Mouse (Mus musculus) hindbrain, embryonic 13.5 days (tissue): Measurements from ENCODE around the gene Fli1. TPM values are rescaled to one million over a fixed set of nuclear protein-coding genes. Genes with fewer than 3 reads are reported as not detected.

Experiments
- ATAC-seq: fragments of 200-750 bp; cut with Nextera tagmentation; 2 replicates; pipeline ENCODE4 v1.8.0; 2017; ENCODE audit warnings: moderate TSS enrichment; ENCODE audit not compliant: low FRiP score
- H3K27ac ChIP-seq: fragments of 300-500 bp; sonication (generic); 2 replicates; pipeline ENCODE4 v1.5.1; 2015; ENCODE audit warnings: inconsistent platforms, mild to moderate bottlenecking, moderate library complexity
- H3K27me3 ChIP-seq: fragments of 300-500 bp; sonication (generic); 2 replicates; pipeline ENCODE4 v1.6.1; 2015; ENCODE audit warnings: mild to moderate bottlenecking, inconsistent platforms
- H3K36me3 ChIP-seq: fragments of 300-500 bp; sonication (generic); 2 replicates; pipeline ENCODE4 v1.6.1; 2015; ENCODE audit warnings: mild to moderate bottlenecking, inconsistent platforms
- H3K4me1 ChIP-seq: fragments of 300-500 bp; sonication (generic); replicated peaks from 2 replicates; pipeline ENCODE4 v1.6.1; 2015; ENCODE audit warnings: inconsistent platforms
- H3K4me2 ChIP-seq: fragments of 300-500 bp; sonication (generic); 2 replicates; pipeline ENCODE4 v1.6.1; 2015; ENCODE audit warnings: inconsistent platforms, mild to moderate bottlenecking, moderate library complexity
- H3K4me3 ChIP-seq: fragments of 300-500 bp; sonication (generic); 2 replicates; pipeline ENCODE4 v1.5.1; 2015; ENCODE audit warnings: mild to moderate bottlenecking, inconsistent platforms
- H3K9ac ChIP-seq: fragments of 300-500 bp; sonication (generic); 2 replicates; pipeline ENCODE4 v1.6.1; 2015; ENCODE audit warnings: mild to moderate bottlenecking, inconsistent platforms
- H3K9me3 ChIP-seq: fragments of 300-500 bp; sonication (generic); 2 replicates; pipeline ENCODE4 v1.6.1; 2016; ENCODE audit warnings: inconsistent platforms
- WGBS: fragments of 180-500 bp; shearing (Covaris S2); methylation state at CpG from one replicate; pipeline ENCODE4 v1.1.7; 2015; 5-methylcytosine and 5-hydroxymethylcytosine counted together
- polyA plus RNA-seq: library from polyadenylated mRNA; unstranded; fragments of >200 nt; fragmentation: Nextera tagmentation; extraction: Ambion mirVana; gene quantifications from 2 replicates; pipeline ENCODE4 v1.2.1, GENCODE M21; 2015

The Fli1 gene
- polyA plus RNA-seq, 1 experiment from 2014 or later, result 9.3 TPM

DNA sequence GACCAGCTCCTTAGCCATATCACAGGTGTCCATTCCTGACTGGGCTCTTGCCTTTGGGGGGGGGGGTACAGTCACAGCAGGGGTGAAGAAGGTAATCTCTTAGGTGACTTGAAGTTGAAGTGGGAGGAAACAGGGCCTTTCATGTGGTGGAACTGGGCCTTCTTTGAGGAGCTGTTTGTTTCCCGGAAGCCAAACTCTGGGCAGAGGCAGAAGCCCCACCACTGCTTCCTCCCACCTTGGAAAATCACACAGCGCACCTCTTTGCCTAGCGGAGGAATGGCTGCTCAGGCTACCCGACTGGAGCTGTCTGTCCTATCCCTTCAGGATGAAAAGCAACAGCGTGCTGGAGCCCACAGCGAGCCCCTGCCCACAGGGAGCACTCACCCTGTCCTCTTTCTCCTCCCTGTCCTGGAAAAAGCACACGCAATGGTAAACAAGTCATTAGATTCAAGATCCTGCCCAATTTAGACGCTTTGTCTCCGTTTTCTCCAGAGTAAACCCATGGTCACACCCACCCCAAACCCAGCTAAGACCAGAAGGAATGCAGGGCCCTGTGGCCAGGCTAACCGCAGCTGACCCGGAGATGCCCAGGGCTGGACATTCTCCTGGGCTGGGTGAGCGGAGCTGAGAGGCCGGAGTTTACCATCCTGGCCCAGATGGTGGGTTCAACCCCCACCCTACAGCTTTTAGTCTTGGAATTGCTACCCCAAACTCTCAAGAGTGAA lies 24.1 kb downstream of the Fli1 start:
- ATAC-seq, result no peak
- no peaks in the 10 kb centered on the region for H3K9me3 ChIP-seq
- H3K36me3 ChIP-seq, result no peaks in the 10 kb centered on the region
- WGBS, result 70% methylated on average over 13 of the region's 13 CpGs
- no peak overlapping the region for H3K4me2 ChIP-seq
- H3K27me3 ChIP-seq, result no peaks in the 10 kb centered on the region
- peaks cover 5% of the 10 kb centered on the region; the same call in 1 of the 2 replicates for H3K4me1 ChIP-seq
- H3K27ac ChIP-seq, result no peak overlapping the region
- no peak overlapping the region for H3K4me3 ChIP-seq
- H3K9ac ChIP-seq, result no peak overlapping the region

DNA sequence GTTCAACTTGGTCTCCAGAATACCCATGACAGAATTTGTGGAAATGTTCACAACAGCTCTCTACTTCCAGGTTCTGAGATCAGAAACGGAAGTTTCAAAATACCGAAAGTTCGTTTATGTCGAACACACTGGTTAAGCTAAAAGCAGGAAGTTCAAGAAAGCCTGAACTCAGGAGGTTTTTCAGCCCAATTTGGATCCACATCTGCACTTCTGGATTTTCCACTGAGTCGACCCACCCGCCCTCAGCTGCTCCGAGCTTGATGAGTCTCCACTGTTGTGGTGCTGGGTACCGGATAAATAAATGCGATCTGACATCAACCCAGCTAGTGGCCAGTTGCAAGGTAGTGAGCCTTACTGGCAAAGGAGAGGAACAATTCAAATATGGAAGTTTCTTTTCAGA lies 26.0 kb downstream of the Fli1 start:
- Histone ChIP-seq H3K4me2 (no peak overlapping the region), H3K9ac (no peak overlapping the region), H3K36me3 (no peaks in the 10 kb centered on the region), H3K4me1 (peaks cover 5% of the 10 kb centered on the region; the same call in 1 of the 2 replicates), H3K4me3 (no peak overlapping the region), H3K27me3 (no peaks in the 10 kb centered on the region), H3K9me3 (no peaks in the 10 kb centered on the region), H3K27ac (no peak overlapping the region)
- WGBS, result 75% methylated on average over 9 of the region's 9 CpGs
- no peak for ATAC-seq

DNA sequence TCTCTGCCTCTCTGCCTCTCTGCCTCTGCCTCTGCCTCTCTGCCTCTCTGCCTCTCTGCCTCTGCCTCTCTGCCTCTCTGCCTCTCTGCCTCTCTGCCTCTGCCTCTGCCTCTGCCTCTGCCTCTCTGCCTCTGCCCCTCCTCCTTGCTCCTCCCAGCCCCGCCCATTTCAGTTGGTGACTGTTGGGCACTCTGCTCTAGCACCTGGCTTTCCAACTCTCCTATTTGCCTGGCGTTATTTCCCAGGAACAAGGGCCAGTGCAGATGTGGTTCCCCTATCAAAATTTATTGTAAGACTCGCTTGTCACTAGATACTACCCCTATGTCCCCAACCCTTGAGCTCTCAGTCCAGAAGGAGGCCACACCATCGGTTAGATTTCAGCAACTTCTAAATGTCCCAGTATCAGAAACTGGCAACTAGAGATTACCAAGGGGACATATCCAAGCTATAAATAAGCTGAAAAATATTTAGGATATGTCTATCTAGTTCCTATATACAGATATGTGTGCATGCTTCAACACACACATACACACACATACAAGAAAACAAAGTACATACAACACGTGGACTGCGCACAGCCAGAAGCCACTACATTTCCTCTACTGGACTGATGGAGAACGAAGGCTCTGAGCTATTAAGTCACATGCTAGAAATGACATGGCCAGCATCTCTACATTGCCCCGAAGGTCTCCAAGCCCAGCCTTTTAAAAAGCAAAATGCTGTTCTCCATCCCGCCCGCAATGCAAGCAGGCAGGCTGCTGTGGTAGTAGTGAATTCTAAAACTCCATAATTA lies 26.6 kb downstream of the Fli1 start:
- peaks cover 5% of the 10 kb centered on the region; the same call in 1 of the 2 replicates for H3K4me1 ChIP-seq
- no peaks in the 10 kb centered on the region for H3K36me3 ChIP-seq
- no peak overlapping the region for H3K4me2 ChIP-seq
- H3K27me3 ChIP-seq, result no peaks in the 10 kb centered on the region
- no peak overlapping the region for H3K27ac ChIP-seq
- 82% methylated on average over 10 of the region's 10 CpGs for WGBS
- no peak overlapping the region for H3K9ac ChIP-seq
- no peaks in the 10 kb centered on the region for H3K9me3 ChIP-seq
- no peak overlapping the region for H3K4me3 ChIP-seq
- ATAC-seq, result no peak

DNA sequence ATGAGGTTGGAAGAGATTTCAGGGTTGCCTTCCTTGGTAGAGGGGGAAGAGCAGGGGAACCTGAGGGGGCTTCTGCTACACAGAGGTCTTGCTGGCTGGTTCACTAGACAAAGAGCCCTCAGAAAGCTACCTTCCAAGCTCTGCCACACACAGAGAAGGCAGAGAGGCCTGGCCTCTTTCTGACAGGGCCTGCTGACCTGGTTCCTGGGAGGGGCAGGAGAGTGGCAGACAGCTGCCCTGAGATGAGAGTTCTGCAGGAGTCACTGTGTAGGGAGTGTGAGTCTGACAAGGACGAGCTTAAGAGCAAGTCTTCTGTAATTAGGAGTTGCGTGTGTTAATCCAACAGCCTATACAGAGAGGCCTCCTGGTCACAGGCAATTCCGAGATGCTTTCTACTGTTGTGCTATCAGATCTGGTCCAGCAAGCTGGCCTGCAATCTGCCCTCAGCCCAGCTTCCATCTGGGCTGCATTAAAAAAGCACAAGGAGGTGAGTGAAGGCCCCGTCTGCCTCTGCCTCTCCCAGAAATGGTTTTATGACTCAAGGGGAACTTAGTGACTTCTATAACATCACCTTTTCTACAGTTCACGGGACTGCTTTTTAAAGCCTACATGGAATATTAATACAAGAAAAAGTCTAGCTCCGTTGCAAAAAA lies 28.1 kb downstream of the Fli1 start:
- 65% methylated on average over 6 of the region's 6 CpGs for WGBS
- H3K4me1 ChIP-seq, result peaks cover 2% of the 10 kb centered on the region; the same call in 1 of the 2 replicates
- no peak overlapping the region for H3K27ac ChIP-seq

DNA sequence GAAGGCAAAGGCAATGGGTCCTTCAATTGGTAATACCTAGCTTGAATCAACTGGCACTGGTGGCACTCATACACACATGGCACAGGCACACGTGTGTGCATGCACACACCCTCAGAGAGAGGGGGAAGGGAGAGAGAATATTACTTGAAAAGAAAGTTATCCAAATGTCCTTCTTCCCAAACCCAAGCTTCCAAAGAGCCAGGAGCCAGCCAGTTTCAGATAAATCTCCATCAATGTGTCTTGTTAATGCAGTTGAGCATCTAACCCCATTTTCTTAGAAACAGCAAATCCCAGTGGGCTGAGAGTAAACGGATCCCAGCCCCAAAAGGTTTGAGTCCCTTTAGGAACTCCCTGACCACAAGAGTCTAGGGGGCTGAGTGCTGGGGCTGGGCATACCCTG lies 29.2 kb downstream of the Fli1 start:
- Histone ChIP-seq H3K9ac (no peak overlapping the region), H3K4me2 (no peak overlapping the region), H3K36me3 (no peaks in the 10 kb centered on the region), H3K27me3 (no peaks in the 10 kb centered on the region), H3K9me3 (no peaks in the 10 kb centered on the region), H3K4me1 (no peaks in the 10 kb centered on the region; the same call in 1 of the 2 replicates), H3K4me3 (no peak overlapping the region), H3K27ac (no peak overlapping the region)
- ATAC-seq, result no peak
- 72% methylated on average over 2 of the region's 2 CpGs for WGBS

More for the DNA sequence above, 28.1 kb downstream of the Fli1 start:
- H3K27me3 ChIP-seq, result no peaks in the 10 kb centered on the region
- H3K9me3 ChIP-seq, result no peaks in the 10 kb centered on the region
- H3K9ac ChIP-seq, result no peak overlapping the region
- H3K4me3 ChIP-seq, result no peak overlapping the region
- no peak overlapping the region for H3K4me2 ChIP-seq
- H3K36me3 ChIP-seq, result no peaks in the 10 kb centered on the region
- ATAC-seq, result no peak

DNA sequence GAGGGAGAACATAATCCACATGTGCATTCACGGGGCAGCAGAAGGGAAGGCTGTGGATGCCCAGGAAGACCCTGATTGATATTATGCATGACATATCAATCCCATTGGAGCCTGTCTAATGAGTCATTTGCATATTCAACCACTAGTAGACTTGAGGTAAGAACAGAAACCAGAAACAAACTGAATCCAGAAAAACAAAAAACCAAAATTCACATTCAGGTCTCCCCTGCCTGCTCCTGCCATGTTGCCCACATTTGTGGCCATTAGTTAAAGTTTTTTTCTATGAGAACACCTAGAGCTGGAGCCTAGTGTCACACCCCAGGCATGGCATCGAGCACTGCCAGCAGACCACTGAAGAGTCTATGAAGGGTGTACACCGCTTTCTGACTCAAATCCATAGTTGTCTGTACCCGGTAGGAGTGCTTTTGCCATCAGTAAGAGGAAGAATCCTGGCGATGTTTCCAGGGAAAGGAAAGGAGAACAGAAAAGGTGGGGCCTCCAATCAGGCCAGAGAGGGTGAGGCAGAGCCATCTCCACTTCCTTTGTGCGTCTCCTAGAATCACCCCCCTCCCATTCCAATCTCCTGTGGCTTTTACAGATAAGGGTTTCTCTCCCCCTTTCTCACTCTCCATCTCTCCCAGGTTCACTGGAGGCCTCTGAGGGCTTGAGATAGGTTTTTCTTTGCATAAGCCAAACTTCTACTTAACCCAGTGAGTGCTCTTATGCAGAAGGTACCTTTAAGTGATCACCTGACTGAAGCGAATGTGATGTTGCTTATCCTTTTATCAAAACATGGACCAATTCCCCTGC lies 32.0 kb downstream of the Fli1 start:
- H3K27me3 ChIP-seq, result no peaks in the 10 kb centered on the region
- no peak overlapping the region for H3K4me3 ChIP-seq
- WGBS, result 85% methylated on average over 7 of the region's 7 CpGs
- no peak overlapping the region for H3K4me2 ChIP-seq
- no peaks in the 10 kb centered on the region for H3K9me3 ChIP-seq
- H3K36me3 ChIP-seq, result no peaks in the 10 kb centered on the region
- no peak overlapping the region for H3K27ac ChIP-seq
- peaks cover 4% of the 10 kb centered on the region; the same call in 1 of the 2 replicates for H3K4me1 ChIP-seq
- no peak for ATAC-seq
- H3K9ac ChIP-seq, result no peak overlapping the region

DNA sequence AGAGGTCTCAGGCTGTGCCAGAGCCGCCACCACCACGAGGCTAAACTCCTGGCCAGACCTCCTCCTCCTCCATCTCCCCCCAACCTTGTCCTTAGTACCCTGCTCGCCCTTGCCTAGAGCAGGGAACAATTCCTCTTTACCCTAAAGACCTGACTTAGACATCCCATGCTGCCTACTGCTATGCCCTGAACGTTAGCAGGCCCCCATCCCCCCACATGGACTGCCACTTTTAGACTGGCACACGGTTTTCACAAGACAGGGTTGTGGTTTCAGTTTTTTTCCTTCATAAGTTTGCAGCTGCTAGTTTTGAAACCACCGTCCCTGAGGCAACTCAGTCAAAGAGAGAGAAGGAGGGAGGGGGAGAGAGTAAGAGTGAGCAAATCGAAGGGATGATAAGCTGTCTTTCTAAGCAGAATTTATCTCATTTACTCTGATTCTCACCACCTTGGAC lies 32.9 kb downstream of the Fli1 start:
- Histone ChIP-seq H3K4me2 (no peak overlapping the region), H3K4me3 (no peak overlapping the region), H3K9me3 (no peaks in the 10 kb centered on the region), H3K27ac (no peak overlapping the region), H3K4me1 (peaks cover 4% of the 10 kb centered on the region; the same call in 1 of the 2 replicates), H3K27me3 (no peaks in the 10 kb centered on the region), H3K36me3 (no peaks in the 10 kb centered on the region), H3K9ac (no peak overlapping the region)
- ATAC-seq, result no peak
- WGBS, result 78% methylated on average over 7 of the region's 7 CpGs

DNA sequence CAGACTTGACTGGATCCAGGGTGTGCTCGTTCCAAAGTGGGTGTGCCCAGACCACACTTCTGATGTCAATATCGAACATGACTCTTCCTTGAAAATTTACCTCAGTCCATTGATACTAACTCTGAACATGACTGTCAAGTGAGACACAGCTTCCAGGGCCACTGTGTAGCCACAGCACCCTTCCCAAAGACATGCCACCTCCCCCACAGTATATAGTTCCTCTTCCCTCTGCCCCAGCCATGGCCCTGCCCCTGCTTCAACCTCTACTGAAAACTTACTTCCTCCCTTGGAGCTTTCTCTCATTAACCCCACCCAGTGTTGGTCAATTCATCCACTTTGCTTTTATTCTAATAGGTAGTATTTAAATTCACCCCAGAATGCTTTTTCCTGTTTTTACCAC lies 34.0 kb downstream of the Fli1 start:
- whole genome bisulfite sequencing, result 84% methylated on average over 2 of the region's 2 CpGs
- Histone ChIP-seq H3K4me2 (no peak overlapping the region), H3K27me3 (no peaks in the 10 kb centered on the region)

DNA sequence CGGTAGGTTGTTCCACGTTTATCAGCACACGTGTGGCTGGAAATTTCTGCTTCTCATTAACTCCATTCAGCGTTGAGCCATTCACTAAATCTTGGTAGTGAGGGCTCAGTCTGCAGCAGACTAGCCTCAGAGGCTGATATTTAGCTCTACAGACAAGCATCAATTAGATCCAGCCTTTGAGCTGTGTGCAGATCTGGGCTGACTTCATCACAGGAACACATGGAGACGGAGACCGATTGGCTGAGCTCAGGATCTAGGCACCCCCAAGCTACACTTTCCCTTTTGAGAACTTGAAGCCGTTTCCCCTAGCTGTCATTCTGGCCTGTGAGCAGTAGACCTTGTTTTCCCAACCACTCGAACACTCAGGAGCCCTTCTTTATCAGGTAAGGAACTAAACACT lies 34.5 kb downstream of the Fli1 start:
- Histone ChIP-seq H3K27ac (no peak overlapping the region), H3K36me3 (no peaks in the 10 kb centered on the region), H3K9me3 (no peaks in the 10 kb centered on the region), H3K4me2 (no peak overlapping the region), H3K4me1 (0 out of 2 replicates have a peak, but pooled peaks cover 4% of the 10 kb centered on the region), H3K4me3 (no peak overlapping the region), H3K27me3 (no peaks in the 10 kb centered on the region), H3K9ac (no peak overlapping the region)
- 84% methylated on average over 8 of the region's 8 CpGs for WGBS
- ATAC-seq, result no peak

More for the DNA sequence above, 34.0 kb downstream of the Fli1 start:
- no peaks in the 10 kb centered on the region for H3K36me3 ChIP-seq
- ATAC-seq, result no peak
- no peaks in the 10 kb centered on the region for H3K9me3 ChIP-seq
- H3K4me1 ChIP-seq, result 0 out of 2 replicates have a peak, but pooled peaks cover 4% of the 10 kb centered on the region
- no peak overlapping the region for H3K27ac ChIP-seq
- H3K4me3 ChIP-seq, result no peak overlapping the region
- no peak overlapping the region for H3K9ac ChIP-seq

DNA sequence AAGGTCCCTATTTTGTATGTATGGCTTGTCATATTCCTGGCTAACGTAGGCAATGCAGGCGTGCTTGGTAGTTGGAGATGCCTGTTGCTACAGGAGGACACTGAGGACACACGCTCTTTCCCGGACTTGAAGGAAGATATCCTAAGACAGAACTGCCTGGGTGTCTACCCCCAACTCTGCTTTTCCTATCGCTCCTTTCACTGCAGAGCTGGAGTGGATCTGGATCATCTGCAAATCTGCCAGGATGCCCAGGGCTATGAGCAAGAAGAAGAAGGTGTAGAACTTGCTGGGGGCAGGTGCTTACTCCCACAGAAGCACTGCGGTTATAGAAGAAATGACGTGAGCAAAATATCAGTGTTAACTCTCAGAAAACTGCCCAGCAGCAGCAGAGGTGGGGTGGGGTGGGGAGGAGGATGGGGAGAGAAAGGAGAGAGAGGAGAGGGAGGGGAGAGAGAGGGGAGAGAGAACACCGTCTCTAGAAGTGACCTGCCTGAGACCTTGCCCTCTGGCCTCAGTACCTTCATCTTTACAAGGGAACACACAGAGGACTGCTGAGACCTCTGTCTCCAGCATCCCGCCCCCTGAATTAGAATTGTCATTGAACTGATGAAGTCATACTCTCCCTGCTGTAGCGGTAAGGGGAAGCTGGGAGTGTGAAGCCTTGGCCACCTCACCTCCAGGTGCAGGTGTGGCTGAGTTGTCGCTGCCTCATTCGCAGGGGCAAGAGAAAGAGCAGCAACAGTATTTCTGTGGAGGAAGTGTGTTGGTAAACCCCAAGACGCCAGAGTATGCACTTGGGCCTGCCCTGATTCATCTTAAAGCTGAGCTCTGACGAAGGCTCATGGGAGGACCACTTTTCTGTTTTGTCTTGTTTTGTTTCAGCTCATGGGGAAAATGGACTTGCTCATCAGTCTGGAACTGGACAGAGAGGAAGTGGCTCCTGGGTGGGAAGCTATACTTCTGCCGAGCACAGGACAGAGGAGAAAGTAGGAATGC lies 35.5 kb downstream of the Fli1 start:
- H3K36me3 ChIP-seq, result no peaks in the 10 kb centered on the region
- no peaks in the 10 kb centered on the region for H3K9me3 ChIP-seq
- H3K4me1 ChIP-seq, result 0 out of 2 replicates have a peak, but pooled peaks cover 4% of the 10 kb centered on the region
- 72% methylated on average over 15 of the region's 15 CpGs for WGBS
- no peak overlapping the region for H3K27ac ChIP-seq
- H3K27me3 ChIP-seq, result no peaks in the 10 kb centered on the region
- no peak for ATAC-seq
- no peak overlapping the region for H3K9ac ChIP-seq
- no peak overlapping the region for H3K4me2 ChIP-seq
- H3K4me3 ChIP-seq, result no peak overlapping the region

DNA sequence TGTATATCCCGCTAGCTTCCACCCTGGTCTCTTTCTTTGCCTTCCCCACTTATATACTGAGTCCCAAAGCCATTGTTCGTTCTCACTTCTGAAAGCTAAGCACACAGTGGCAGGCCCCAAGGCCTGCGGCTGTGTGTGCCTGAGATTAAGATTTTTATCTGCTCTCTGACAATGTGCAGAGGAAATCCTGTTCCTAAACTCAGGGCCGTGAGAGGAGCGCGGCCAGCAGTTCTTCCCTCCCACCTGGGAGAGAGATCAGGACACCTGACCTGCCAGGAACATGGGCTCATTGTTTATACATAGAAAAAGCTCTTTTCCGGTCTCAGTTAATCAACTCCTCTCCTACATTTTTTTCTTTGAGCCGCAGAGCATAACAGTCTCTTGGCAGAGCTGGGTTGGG lies 36.5 kb downstream of the Fli1 start:
- H3K4me2 ChIP-seq, result no peak overlapping the region
- no peak overlapping the region for H3K27ac ChIP-seq
- 73% methylated on average over 8 of the region's 8 CpGs for WGBS
- no peak for ATAC-seq
- 0 out of 2 replicates have a peak, but pooled peaks cover 4% of the 10 kb centered on the region for H3K4me1 ChIP-seq
- H3K27me3 ChIP-seq, result no peaks in the 10 kb centered on the region
- H3K9ac ChIP-seq, result no peak overlapping the region
- no peaks in the 10 kb centered on the region for H3K36me3 ChIP-seq
- no peaks in the 10 kb centered on the region for H3K9me3 ChIP-seq
- H3K4me3 ChIP-seq, result no peak overlapping the region
